Mouse (Mus musculus) lung, postnatal 25 days (tissue): ENCODE data around the gene Catsper2.
A peak's percentile ranks its signal among the peaks of the same experiment; 100 is the strongest.
"Not testable (repeated sequence)": the region's sequence is repeated elsewhere in the genome, so short reads cannot be mapped to it uniquely, and the experiment has no call there.

Experiments
- DNase-seq: peaks from one replicate; pipeline ENCODE4 v3.0.0; 2022; ENCODE audit warnings: low spot score

The Catsper2 gene

GRCm38 (mm10) chr2:121434854-121435253, 21.3 kb upstream of the Catsper2 start:
- peak; percentile 29 for DNase-seq

GRCm38 (mm10) chr2:121425890-121426289, 12.3 kb upstream of the Catsper2 start:
- no peak for DNase-seq

- no peak for DNase-seq
Measured at GRCm38 (mm10) chr2:121423166-121423565, 9.6 kb upstream of the Catsper2 start.

GRCm38 (mm10) chr2:121418476-121418875, 4.9 kb upstream of the Catsper2 start:
- no peak for DNase-seq

GRCm38 (mm10) chr2:121416356-121416755, 2.8 kb upstream of the Catsper2 start:
- no peak for DNase-seq

GRCm38 (mm10) chr2:121415591-121415990, 2.0 kb upstream of the Catsper2 start:
- DNase-seq = no peak

- DNase-seq = no peak
Measured at GRCm38 (mm10) chr2:121415103-121415502, 1.5 kb upstream of the Catsper2 start.

GRCm38 (mm10) chr2:121414139-121414685, 620 bp upstream of the Catsper2 start:
- DNase-seq = peak; percentile 39

GRCm38 (mm10) chr2:121412843-121413386, 677 bp downstream of the Catsper2 start:
- DNase-seq = peak; percentile 22

GRCm38 (mm10) chr2:121408160-121408559, 5.4 kb downstream of the Catsper2 start:
- DNase-seq = peak; percentile 50

GRCm38 (mm10) chr2:121403296-121403695, 10.3 kb downstream of the Catsper2 start:
- no peak for DNase-seq

GRCm38 (mm10) chr2:121396624-121397023, 17.0 kb downstream of the Catsper2 start:
- peak; percentile 63 for DNase-seq

- DNase-seq = not testable (repeated sequence)
Measured at GRCm38 (mm10) chr2:121386961-121387575, 26.5 kb downstream of the Catsper2 start, which contains the start of gene Strc. Strc (minus strand) TSS chr2:121387168.

- DNase-seq = no peak
Measured at GRCm38 (mm10) chr2:121374766-121375165, 38.8 kb downstream of the Catsper2 start.

GRCm38 (mm10) chr2:121372266-121372665, 41.3 kb downstream of the Catsper2 start:
- DNase-seq = no peak

GRCm38 (mm10) chr2:121370921-121371320, 42.7 kb downstream of the Catsper2 start:
- DNase-seq = no peak

- DNase-seq = no peak
Measured at GRCm38 (mm10) chr2:121368831-121369230, 44.8 kb downstream of the Catsper2 start.

GRCm38 (mm10) chr2:121363656-121364055, 49.9 kb downstream of the Catsper2 start:
- DNase-seq = no peak

GRCm38 (mm10) chr2:121359461-121359860, 54.1 kb downstream of the Catsper2 start:
- no peak for DNase-seq

GRCm38 (mm10) chr2:121358381-121358780, 55.2 kb downstream of the Catsper2 start:
- peak; percentile 71 for DNase-seq

GRCm38 (mm10) chr2:121357961-121358360, 55.6 kb downstream of the Catsper2 start:
- no peak for DNase-seq

GRCm38 (mm10) chr2:121357494-121357893, 56.1 kb downstream of the Catsper2 start, which contains the start of gene Ckmt1:
Ckmt1 (plus strand) TSS chr2:121357714.
- peak; percentile 14 for DNase-seq

GRCm38 (mm10) chr2:121354820-121355592, 58.6 kb downstream of the Catsper2 start, which contains the start of gene Ppip5k1:
Ppip5k1 (minus strand) TSS chr2:121355396.
- peak; percentile 97 for DNase-seq
